Mouse (Mus musculus) A20 (cell line): ENCODE results near the gene Utp20.
"Not testable (repeated sequence)": the region's sequence is repeated elsewhere in the genome, so short reads cannot be mapped to it uniquely, and the experiment has no call there.

Experiments
- DNase-seq: peaks from one replicate; pipeline ENCODE4 v3.0.0-alpha.2; 2011; ENCODE audit warnings: low read depth, low spot score

Utp20 gene

DNA sequence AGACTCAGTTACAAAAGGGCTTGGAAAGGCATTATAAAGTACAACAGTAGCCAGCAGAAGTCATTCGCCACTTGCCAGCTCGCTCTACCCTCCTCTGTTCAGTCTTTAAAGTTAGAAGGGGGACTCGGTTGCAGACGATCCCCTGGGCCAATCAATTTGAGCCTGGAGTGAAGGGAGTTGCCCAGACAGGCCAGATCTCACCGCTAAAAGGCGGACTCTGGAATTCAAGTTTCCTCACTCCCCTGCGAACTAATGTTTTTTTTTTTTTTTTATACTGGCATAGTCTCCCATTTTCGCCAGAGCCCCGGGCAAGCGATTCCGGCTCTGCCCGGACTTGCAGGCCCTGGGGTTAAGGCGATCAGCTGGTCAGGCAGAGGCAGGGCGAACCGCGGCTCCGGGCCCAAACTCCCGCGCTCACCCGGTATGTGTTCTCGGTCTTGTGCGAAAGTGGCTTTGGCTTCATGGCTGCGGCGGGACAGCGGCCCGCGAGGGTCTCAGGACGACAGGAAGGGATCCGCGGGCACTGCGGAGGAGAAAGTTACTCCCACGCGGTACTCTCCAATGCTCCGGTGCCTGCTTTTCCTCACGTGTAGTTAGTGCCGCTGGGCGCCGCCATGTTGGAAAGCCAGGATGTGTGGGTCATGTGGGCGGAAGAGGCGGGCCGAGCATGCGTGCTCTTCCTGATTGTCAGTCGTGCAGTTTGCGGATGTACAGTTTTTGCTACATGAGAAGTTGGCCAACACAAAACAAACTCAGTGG lies at the start of gene Utp20:
Utp20 (minus strand) TSS at position 617 of the 759 bp plus-strand sequence.
- peak; percentile 90 for DNase-seq

DNA sequence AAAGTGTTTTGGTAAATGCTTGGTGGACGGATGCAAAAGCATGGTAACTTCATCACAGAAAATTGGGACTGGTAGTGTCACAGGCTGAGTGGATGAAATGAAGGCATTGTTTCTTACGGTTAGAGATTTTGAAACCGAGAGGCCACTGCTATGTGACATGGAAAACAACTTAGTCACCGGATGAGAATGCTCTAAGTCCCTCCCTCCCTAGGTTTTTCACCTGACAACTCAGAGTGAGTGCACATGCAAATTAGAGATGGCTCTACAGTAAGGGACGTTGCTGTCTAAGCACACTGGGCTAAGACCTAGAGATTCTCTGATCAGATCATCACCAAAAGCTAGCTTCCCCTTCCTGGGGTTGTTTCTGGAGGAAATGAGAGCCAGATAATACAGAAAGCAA lies 48.3 kb upstream of the Utp20 start:
- DNase-seq = peak; percentile 76

- no peak for DNase-seq
Measured at GRCm38 (mm10) chr10:88866017-88866416, 39.4 kb upstream of the Utp20 start.

DNA sequence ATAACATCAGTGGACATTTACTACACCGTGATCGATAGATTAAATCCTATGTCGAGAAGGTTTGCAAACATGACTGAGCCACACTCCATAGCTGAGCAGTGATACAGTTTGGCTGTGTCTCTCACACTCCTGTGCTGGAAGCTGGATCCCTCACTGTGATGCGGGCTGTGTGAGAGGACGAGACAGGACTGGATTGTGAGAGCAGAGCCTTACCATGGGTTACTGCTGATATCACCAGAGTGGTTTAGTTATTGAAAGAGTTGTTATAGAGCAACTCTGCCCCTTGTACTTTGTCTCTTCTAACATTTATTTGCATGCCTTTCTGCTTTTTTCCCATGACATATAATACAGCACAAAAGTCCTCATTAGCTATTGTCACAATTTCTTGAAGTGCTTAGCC lies 35.7 kb upstream of the Utp20 start:
- no peak for DNase-seq

DNA sequence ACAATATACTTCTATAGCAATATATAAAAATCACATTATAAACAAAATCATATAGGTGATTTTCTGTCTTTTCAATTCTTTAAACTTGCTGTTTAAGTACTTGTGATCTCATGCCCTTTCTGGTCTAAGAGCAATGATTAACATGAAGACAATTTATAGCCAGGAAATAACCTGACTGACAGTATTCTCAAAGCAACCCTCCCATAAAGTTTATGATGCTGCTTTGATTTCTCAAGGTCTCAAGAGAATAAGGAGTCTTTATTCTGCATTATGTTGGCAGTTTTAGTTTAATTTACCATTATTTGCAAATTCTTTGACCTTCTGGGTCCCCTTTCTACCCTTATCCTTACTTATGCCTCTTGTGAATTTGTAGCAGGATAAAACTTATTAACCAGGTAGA lies 34.8 kb upstream of the Utp20 start:
- DNase-seq = no peak

- no peak for DNase-seq
Measured at GRCm38 (mm10) chr10:88860911-88861310, 34.3 kb upstream of the Utp20 start.

- no peak for DNase-seq
Measured at GRCm38 (mm10) chr10:88853326-88853725, 26.7 kb upstream of the Utp20 start.

DNA sequence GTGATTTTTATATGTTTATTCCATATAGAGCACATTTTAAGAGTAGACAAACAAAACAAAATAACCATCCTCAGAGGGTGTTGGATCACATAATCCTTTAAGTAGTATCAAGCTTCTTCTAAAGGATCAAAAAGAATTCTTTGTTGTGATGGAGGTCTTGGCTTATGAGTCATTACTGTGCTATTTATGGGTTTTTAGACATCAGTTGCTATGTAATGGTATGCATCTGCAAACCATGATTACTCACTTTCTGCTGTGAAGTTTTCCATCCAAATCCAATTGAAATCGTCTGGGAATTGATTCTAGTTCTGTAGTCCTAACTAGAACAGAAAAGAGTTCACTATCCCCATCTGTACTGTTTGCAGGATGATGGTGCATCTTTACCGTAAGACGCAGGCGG lies 23.4 kb upstream of the Utp20 start:
- DNase-seq = no peak

GRCm38 (mm10) chr10:88848876-88849476 lies 22.4 kb upstream of the Utp20 start:
- DNase-seq = no peak

GRCm38 (mm10) chr10:88834227-88834626 lies 7.6 kb upstream of the Utp20 start:
- no peak for DNase-seq

DNA sequence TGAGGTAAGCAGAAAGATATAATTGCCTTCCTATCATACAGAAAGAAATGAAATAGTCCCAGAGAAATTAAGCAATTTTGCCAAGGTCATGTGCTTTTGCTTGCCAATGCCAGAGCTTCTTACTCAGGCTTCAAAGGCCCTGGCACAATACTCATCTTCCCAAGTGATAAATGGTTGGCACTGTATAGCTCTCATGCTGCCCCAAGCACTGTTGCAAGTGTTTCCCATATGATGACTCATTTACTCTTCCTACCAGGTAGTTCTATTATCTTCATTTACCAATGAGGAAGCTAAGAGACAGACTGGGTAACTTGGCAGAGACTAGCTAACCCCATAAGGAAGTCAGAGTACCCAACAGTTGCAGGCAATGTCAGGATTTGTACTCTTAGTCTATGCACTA lies 1.8 kb upstream of the Utp20 start:
- DNase-seq = no peak

DNA sequence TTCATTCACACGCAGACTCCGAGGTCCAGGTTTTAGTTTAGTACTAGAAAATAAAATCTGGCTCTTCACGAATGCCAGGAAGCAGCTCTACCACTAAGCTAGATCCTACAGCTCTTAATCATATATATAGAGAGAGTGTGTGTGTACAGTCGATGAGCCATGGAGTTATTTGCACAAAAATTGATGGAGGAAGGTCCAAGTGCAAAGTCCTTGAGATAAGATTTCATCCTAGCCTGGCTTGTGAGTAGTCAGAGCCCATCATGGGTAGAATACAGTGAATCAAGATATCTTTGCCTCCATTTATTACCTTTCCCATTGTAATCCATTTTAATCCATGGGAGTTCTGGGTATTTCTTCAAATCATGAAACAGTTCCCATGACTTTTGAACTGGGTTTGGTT lies 992 bp upstream of the Utp20 start:
- DNase-seq = no peak

DNA sequence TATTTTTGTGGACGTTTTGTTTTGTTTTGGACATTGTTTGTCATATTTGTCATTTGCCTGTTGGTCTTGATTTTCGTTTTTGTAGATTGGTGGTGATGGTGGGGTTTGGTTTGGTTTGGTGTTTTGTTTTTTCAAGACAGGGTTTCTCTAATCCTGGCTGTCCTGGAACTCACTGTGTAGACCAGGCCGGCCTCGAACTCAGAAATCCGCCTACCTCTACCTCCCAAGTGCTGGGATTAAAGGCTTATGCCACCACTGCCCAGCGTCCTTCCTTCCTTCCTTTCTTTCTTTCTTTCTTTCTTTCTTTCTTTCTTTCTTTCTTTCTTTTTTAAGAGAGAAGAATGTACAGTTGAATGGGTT lies 323 bp upstream of the Utp20 start:
- DNase-seq = not testable (repeated sequence)

GRCm38 (mm10) chr10:88817335-88817734 lies 9.3 kb downstream of the Utp20 start:
- DNase-seq = no peak

DNA sequence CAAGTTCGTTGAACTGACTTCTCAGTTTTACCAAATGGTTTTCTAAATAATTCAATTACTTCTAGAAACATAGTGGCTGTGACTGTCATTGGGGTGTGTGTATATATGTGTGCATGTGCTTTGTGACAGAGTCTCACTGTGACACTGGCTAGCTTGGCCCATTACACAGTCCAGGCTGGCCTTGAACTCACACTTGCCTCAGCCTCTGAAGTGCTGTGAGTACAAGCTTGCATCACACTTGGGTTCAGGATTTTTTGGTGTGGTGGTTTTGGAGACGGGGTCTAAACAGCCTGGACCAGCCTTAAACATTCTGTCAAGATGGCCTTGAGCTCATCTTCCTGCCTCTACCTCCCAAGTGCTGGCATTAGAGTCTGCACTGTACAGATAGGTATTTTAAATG lies 11.3 kb downstream of the Utp20 start:
- DNase-seq = no peak

- DNase-seq = no peak
Measured at GRCm38 (mm10) chr10:88811704-88812103, 14.9 kb downstream of the Utp20 start.

GRCm38 (mm10) chr10:88802236-88802635 lies 24.4 kb downstream of the Utp20 start:
- DNase-seq = peak; percentile 74

- peak; percentile 7 for DNase-seq
Measured at GRCm38 (mm10) chr10:88799381-88799780, 27.2 kb downstream of the Utp20 start.

DNA sequence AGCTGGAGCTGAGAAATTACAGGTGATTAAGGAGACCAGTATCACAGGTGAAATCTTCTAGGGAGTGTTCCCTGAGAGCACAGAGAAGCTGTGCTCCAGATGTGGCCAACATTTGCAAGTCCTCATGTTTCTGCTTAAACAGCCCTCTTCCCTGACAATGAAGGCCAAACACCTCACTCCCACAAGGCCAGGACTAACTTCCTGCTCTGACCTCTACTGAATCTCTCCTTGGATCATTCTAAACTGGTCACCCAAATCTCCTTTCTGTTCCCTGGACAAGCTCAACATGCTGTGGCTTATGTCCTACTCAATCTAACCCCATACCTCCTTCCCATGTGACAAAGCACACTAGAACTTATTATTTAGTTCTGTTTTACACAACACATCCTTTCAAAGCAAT lies 29.2 kb downstream of the Utp20 start:
- no peak for DNase-seq

DNA sequence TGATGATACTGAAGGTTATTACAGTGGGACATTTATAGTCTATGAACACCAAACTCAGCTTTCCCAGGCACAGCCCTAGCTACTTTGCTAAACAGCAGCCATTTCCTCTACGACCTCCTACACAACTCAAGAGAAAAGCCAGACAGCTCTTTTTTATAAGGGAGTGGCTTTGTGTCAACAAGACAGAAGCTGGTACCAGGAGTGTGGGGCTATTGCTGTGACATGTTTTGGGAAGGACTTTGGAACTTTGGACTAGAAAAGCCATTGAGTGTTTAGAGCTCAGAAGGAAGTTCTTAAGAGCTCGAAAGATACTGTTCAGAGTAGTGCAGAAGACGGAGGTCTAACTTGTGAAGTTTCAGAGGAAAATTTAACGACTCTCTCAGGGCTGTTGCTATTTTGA lies 29.7 kb downstream of the Utp20 start:
- DNase-seq = no peak

DNA sequence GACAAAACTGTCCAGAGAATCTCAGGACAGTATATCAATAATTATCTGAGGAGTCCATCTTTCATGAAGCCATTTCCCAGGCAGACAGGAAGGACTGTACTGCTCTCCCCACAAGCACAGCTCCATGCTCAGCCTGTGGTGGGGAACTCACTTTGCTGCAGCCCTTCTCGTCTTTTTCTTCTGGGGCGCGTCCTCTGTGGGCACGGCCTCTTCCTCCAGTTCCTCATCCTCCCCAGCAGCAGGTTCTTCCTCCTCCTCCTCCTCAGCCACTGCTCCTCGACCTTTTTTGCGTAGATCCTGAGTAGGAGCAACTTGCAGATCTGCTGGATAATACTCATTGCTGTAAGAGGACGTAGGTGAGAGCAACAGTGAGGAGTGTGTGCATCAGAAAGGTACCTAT lies 31.4 kb downstream of the Utp20 start:
- no peak for DNase-seq

DNA sequence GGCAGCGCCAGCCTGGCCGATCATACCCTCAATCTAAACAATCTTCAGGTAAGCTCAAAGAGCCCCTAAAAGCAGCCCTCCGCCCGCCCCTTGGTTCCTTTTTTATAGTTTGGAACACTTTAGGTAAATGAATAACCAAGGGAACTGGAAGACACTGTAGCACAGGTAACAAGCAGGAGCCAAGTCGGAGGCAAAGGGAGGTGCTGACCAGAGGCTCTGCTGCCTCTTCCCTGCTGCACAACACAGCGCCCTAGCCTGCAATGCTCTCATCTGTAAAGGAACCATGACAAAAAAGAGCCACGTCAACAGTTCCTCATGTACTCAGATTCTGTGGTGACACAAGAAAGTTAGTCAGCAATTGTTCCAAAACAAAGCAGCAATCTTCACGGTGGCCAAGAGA lies 32.0 kb downstream of the Utp20 start:
- DNase-seq = no peak

DNA sequence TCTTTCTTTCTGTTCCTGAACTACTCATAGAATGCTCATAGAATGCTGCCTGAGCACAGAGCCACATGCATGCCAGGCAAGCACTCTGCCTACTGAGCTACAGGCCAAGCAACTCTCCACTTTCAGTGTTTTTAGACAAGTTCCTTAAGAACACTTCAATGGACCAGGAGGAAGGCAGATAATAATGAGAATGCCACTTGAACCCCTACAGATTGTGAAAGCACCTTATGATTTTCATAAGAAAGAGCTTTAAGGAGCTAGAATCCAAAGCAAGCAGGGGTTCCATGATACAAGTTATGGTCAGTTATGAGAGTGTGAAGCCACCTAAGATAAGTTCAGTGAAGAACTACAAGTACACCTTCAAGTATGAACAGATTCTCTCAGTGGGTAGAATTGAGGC lies 32.9 kb downstream of the Utp20 start:
- DNase-seq = no peak

GRCm38 (mm10) chr10:88784513-88784931 lies 42.1 kb downstream of the Utp20 start:
- DNase-seq = no peak
